Mouse (Mus musculus) c-Kit-negative CD71-positive TER-119-positive erythroid progenitor cells, embryonic 14.5 days (primary cell): ENCODE measurements around the gene Sema4d.
"Not testable (repeated sequence)": the region's sequence is repeated elsewhere in the genome, so short reads cannot be mapped to it uniquely, and the experiment has no call there.

ENCODE experiments used
- DNase-seq: peaks from one replicate; pipeline ENCODE4 v3.0.0-alpha.2; 2013; ENCODE audit warnings: low read depth, low spot score

Sema4d gene

GRCm38 (mm10) chr13:51681634-51682033 is 111.9 kb downstream of the Sema4d start:
- no peak for DNase-seq

- no peak for DNase-seq
Measured at GRCm38 (mm10) chr13:51681076-51681475, 112.5 kb downstream of the Sema4d start.

GRCm38 (mm10) chr13:51679332-51679731 is 114.2 kb downstream of the Sema4d start:
- no peak for DNase-seq

GRCm38 (mm10) chr13:51678687-51679086 is 114.9 kb downstream of the Sema4d start:
- DNase-seq = no peak

- no peak for DNase-seq
Measured at GRCm38 (mm10) chr13:51677630-51678185, 115.8 kb downstream of the Sema4d start.

- no peak for DNase-seq
Measured at GRCm38 (mm10) chr13:51677041-51677440, 116.5 kb downstream of the Sema4d start.

GRCm38 (mm10) chr13:51676641-51677040 is 116.9 kb downstream of the Sema4d start:
- no peak for DNase-seq

GRCm38 (mm10) chr13:51668195-51668594 is 125.4 kb downstream of the Sema4d start:
- DNase-seq = not testable (repeated sequence)

- no peak for DNase-seq
Measured at GRCm38 (mm10) chr13:51663561-51663960, 130.0 kb downstream of the Sema4d start.

- no peak for DNase-seq
Measured at GRCm38 (mm10) chr13:51659573-51659972, 134.0 kb downstream of the Sema4d start.

GRCm38 (mm10) chr13:51658094-51658493 is 135.5 kb downstream of the Sema4d start:
- no peak for DNase-seq

- DNase-seq = no peak
Measured at GRCm38 (mm10) chr13:51656516-51657235, 136.9 kb downstream of the Sema4d start.

GRCm38 (mm10) chr13:51653961-51654360 is 139.6 kb downstream of the Sema4d start:
- DNase-seq = no peak

GRCm38 (mm10) chr13:51653159-51653558 is 140.4 kb downstream of the Sema4d start:
- no peak for DNase-seq

- peak; percentile 80 for DNase-seq
Measured at GRCm38 (mm10) chr13:51651408-51652064, 142.0 kb downstream of the Sema4d start, which contains the start of gene Secisbp2. TSS of gene Secisbp2 (plus strand) at chr13:51651697.

GRCm38 (mm10) chr13:51649740-51650139 is 143.8 kb downstream of the Sema4d start:
- no peak for DNase-seq

GRCm38 (mm10) chr13:51648237-51648636 is 145.3 kb downstream of the Sema4d start:
- DNase-seq = peak; percentile 72

- no peak for DNase-seq
Measured at GRCm38 (mm10) chr13:51647770-51648169, 145.8 kb downstream of the Sema4d start.

GRCm38 (mm10) chr13:51646362-51647027 is 147.1 kb downstream of the Sema4d start:
- no peak for DNase-seq

GRCm38 (mm10) chr13:51645872-51646271 is 147.7 kb downstream of the Sema4d start:
- peak; percentile 63 for DNase-seq

- DNase-seq = peak; percentile 98
Measured at GRCm38 (mm10) chr13:51644829-51645789, 148.4 kb downstream of the Sema4d start, which contains the start of gene Cks2. TSS of gene Cks2 (plus strand) at chr13:51645232.
